Mouse (Mus musculus) ovary, postnatal 10 days (tissue): ENCODE measurements at regions not wholly inside any gene's neighbourhood (a gene's known extent, or its start where the extent isn't known, plus 50 kb on each side); places are given as distances from the start of the nearest gene placed in this dataset.

Experiments
- DNase-seq: peaks from one replicate; pipeline ENCODE4 v3.0.0; 2022; ENCODE audit warnings: low spot score

GRCm38 (mm10) chr11:20882756-20883155 is 51.9 kb upstream of the Lgalsl start:
- no peak for DNase-seq

GRCm38 (mm10) chr11:20883907-20884306 is 53.1 kb upstream of the Lgalsl start:
- no peak for DNase-seq

GRCm38 (mm10) chr11:20887044-20887443 is 56.2 kb upstream of the Lgalsl start:
- no peak for DNase-seq

GRCm38 (mm10) chr11:20890479-20890878 is 59.6 kb upstream of the Lgalsl start:
- DNase-seq, result no peak

GRCm38 (mm10) chr11:20891711-20892110 is 60.9 kb upstream of the Lgalsl start:
- DNase-seq, result no peak

- DNase-seq, result peak; percentile 8
Observed at GRCm38 (mm10) chr11:20896277-20897123, 65.6 kb upstream of the Lgalsl start.

GRCm38 (mm10) chr11:20897468-20897867 is 66.6 kb upstream of the Lgalsl start:
- DNase-seq, result no peak

GRCm38 (mm10) chr11:20898558-20898957 is 67.7 kb upstream of the Lgalsl start:
- no peak for DNase-seq

GRCm38 (mm10) chr11:20899766-20900165 is 68.9 kb upstream of the Lgalsl start:
- no peak for DNase-seq

GRCm38 (mm10) chr11:20902001-20902400 is 71.1 kb upstream of the Lgalsl start:
- no peak for DNase-seq

GRCm38 (mm10) chr11:20902910-20903309 is 72.1 kb upstream of the Lgalsl start:
- DNase-seq, result no peak

- no peak for DNase-seq
Observed at GRCm38 (mm10) chr11:20907996-20908395, 77.1 kb upstream of the Lgalsl start.

- no peak for DNase-seq
Observed at GRCm38 (mm10) chr11:20908471-20908870, 77.6 kb upstream of the Lgalsl start.

GRCm38 (mm10) chr11:20913042-20913441 is 82.2 kb upstream of the Lgalsl start:
- DNase-seq, result no peak

- peak; percentile 70 for DNase-seq
Observed at GRCm38 (mm10) chr11:20913598-20914296, 82.9 kb upstream of the Lgalsl start.

GRCm38 (mm10) chr11:20914297-20914997 is 83.6 kb upstream of the Lgalsl start:
- DNase-seq, result no peak

GRCm38 (mm10) chr11:20915182-20915602 is 84.3 kb upstream of the Lgalsl start:
- no peak for DNase-seq

- DNase-seq, result no peak
Observed at GRCm38 (mm10) chr11:20915687-20916432, 85.0 kb upstream of the Lgalsl start.

- no peak for DNase-seq
Observed at GRCm38 (mm10) chr11:20916473-20916911, 85.6 kb upstream of the Lgalsl start.

- DNase-seq, result no peak
Observed at GRCm38 (mm10) chr11:20916961-20917360, 86.1 kb upstream of the Lgalsl start.

- no peak for DNase-seq
Observed at GRCm38 (mm10) chr11:20917483-20917882, 86.6 kb upstream of the Lgalsl start.

- no peak for DNase-seq
Observed at GRCm38 (mm10) chr11:20923115-20923514, 92.3 kb upstream of the Lgalsl start.
